Mouse (Mus musculus) brain, embryonic 14.5 days (tissue): ENCODE measurements around the gene Rtl3.

ENCODE experiments used
- CTCF ChIP-seq: fragments of 200-500 bp; IDR thresholded peaks from 2 replicates; pipeline ENCODE4 v1.5.1; 2012; ENCODE audit warnings: inconsistent platforms, mild to moderate bottlenecking, moderate library complexity, borderline replicate concordance; ENCODE audit not compliant: insufficient read depth, insufficient read length; ENCODE audit errors: extremely low read depth
- POLR2A ChIP-seq: fragments of 200-500 bp; IDR thresholded peaks from 2 replicates; pipeline ENCODE4 v1.6.1; 2012; ENCODE audit warnings: mild to moderate bottlenecking, inconsistent platforms, borderline replicate concordance; ENCODE audit not compliant: poor library complexity, insufficient read depth, insufficient read length, severe bottlenecking; ENCODE audit errors: extremely low read depth

DNA sequence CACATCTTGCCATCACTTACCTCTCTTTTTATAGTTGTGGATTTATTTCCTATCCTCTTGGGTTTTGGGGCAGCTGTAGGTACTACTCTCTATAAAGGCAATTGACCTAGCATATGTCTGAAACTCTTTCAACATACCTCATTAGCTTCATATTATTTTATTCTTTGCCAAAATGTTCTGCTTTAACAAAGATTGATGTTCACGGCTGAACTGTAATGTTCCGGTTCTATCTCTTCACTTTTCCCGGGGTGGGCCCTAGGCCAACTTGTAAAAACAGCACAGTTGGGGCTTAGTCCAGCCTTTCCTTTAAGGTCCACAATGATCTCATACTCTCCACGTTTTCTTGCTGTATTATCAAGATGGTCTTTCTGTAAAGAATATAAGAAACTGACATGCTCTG, 31.9 kb upstream of the Rtl3 start:
- TF ChIP-seq CTCF (no peak), POLR2A (no peak)
